Mouse (Mus musculus): ENCODE data around the gene Nup93.
A peak's percentile ranks its signal among the peaks of the same experiment; 100 is the strongest.
"Not testable (repeated sequence)": the region's sequence is repeated elsewhere in the genome, so short reads cannot be mapped to it uniquely, and the experiment has no call there.

The Nup93 gene

GRCm38 (mm10) chr8:94214252-94215173 lies at the start of gene Nup93:
Gene Nup93, plus strand, starts transcription at chr8:94214564.
- DNase-seq (ENCODE audit: low read depth, low spot score): peak; percentile 99

- DNase-seq (ENCODE audit: low read depth, low spot score): not testable (repeated sequence)
These were observed 48.6 kb upstream of the Nup93 start for GRCm38 (mm10) chr8:94165772-94166171.

- DNase-seq (ENCODE audit: low read depth, low spot score): peak; percentile 84
These were observed 47.1 kb upstream of the Nup93 start for GRCm38 (mm10) chr8:94167244-94167643.

- no peak for DNase-seq (ENCODE audit: low read depth, low spot score)
These were observed 44.8 kb upstream of the Nup93 start for GRCm38 (mm10) chr8:94169547-94169946.

- DNase-seq (ENCODE audit: low read depth, low spot score): no peak
These were observed 43.0 kb upstream of the Nup93 start for GRCm38 (mm10) chr8:94171321-94171755.

GRCm38 (mm10) chr8:94172075-94172808 lies 42.1 kb upstream of the Nup93 start, which contains the start of gene Mt2:
Gene Mt2, plus strand, starts transcription at chr8:94172664.
- peak; percentile 50 for DNase-seq (ENCODE audit: low read depth, low spot score)

GRCm38 (mm10) chr8:94172809-94173732 lies 41.3 kb upstream of the Nup93 start:
- DNase-seq (ENCODE audit: low read depth, low spot score): peak; percentile 39

GRCm38 (mm10) chr8:94173848-94174403 lies 40.4 kb upstream of the Nup93 start:
- DNase-seq (ENCODE audit: low read depth, low spot score): no peak

- DNase-seq (ENCODE audit: low read depth, low spot score): no peak
These were observed 39.6 kb upstream of the Nup93 start for GRCm38 (mm10) chr8:94174619-94175213.

- DNase-seq (ENCODE audit: low read depth, low spot score): no peak
These were observed 36.5 kb upstream of the Nup93 start for GRCm38 (mm10) chr8:94177716-94178390.

GRCm38 (mm10) chr8:94178857-94179712 lies 35.3 kb upstream of the Nup93 start, which contains the start of gene Mt1:
Gene Mt1, plus strand, starts transcription at chr8:94179082.
- DNase-seq (ENCODE audit: low read depth, low spot score): peak; percentile 78

GRCm38 (mm10) chr8:94179713-94180560 lies 34.4 kb upstream of the Nup93 start:
- DNase-seq (ENCODE audit: low read depth, low spot score): no peak

- no peak for DNase-seq (ENCODE audit: low read depth, low spot score)
These were observed 33.8 kb upstream of the Nup93 start for GRCm38 (mm10) chr8:94180561-94180908.

GRCm38 (mm10) chr8:94182055-94182929 lies 32.1 kb upstream of the Nup93 start:
- DNase-seq (ENCODE audit: low read depth, low spot score): no peak

GRCm38 (mm10) chr8:94183117-94183516 lies 31.2 kb upstream of the Nup93 start:
- peak; percentile 78 for DNase-seq (ENCODE audit: low read depth, low spot score)

GRCm38 (mm10) chr8:94184357-94184843 lies 30.0 kb upstream of the Nup93 start:
- no peak for DNase-seq (ENCODE audit: low read depth, low spot score)

GRCm38 (mm10) chr8:94185791-94186190 lies 28.6 kb upstream of the Nup93 start:
- no peak for DNase-seq (ENCODE audit: low read depth, low spot score)
